Mouse (Mus musculus) liver, embryonic 14.5 days (tissue): Measurements from ENCODE around the gene Ddx43. TPM values are rescaled to one million over a fixed set of nuclear protein-coding genes. Genes with fewer than 3 reads are reported as not detected.

Source experiments
- ATAC-seq: fragments of 200-750 bp; cut with Nextera tagmentation; 2 replicates; pipeline ENCODE4 v1.8.0; 2017; ENCODE audit warnings: moderate number of reproducible peaks, mild to moderate bottlenecking, moderate library complexity; ENCODE audit not compliant: insufficient read depth
- DNase-seq, 3 experiments: peaks; one replicate each; pipeline ENCODE4 v3.0.0-alpha.2; 2012 to 2013; ENCODE audit warnings: low read depth in 3 of 3, low spot score in 3 of 3
- H3K27ac ChIP-seq: fragments of 300-500 bp; sonication (generic); 2 replicates; pipeline ENCODE4 v1.5.1; 2014; ENCODE audit warnings: moderate library complexity, mild to moderate bottlenecking, control low read depth, inconsistent platforms
- H3K27me3 ChIP-seq: fragments of 300-500 bp; sonication (generic); 2 replicates; pipeline ENCODE4 v1.6.1; 2014; ENCODE audit warnings: mild to moderate bottlenecking, low read length, moderate library complexity; ENCODE audit not compliant: control insufficient read depth, insufficient read depth
- H3K36me3 ChIP-seq: fragments of 300-500 bp; sonication (generic); replicated peaks from 2 replicates; pipeline ENCODE4 v1.6.1; 2014; ENCODE audit warnings: low read depth; ENCODE audit not compliant: control insufficient read depth, insufficient read depth
- H3K4me1 ChIP-seq, 2 experiments: fragments of 200-500 bp in 1 of 2; fragments of 300-500 bp in 1 of 2; sonication (generic) in 1 of 2; replicated peaks; 2 replicates each; pipeline ENCODE4 v1.6.1; 2012 to 2014; ENCODE audit warnings: antibody characterized with exemption in 1 of 2, inconsistent platforms in 1 of 2, low read length in 1 of 2; ENCODE audit not compliant: control insufficient read depth in 2 of 2, insufficient read depth in 2 of 2
- H3K4me2 ChIP-seq: fragments of 300-500 bp; sonication (generic); 2 replicates; pipeline ENCODE4 v1.6.1; 2014; ENCODE audit warnings: low read depth, mild to moderate bottlenecking, control low read depth, moderate library complexity
- H3K4me3 ChIP-seq, 2 experiments: fragments of 200-500 bp in 1 of 2; fragments of 300-500 bp in 1 of 2; sonication (generic) in 1 of 2; 2 replicates each; pipeline ENCODE4 v1.5.1; 2012 to 2014; ENCODE audit warnings: low read depth in 2 of 2, low read length in 2 of 2, mild to moderate bottlenecking in 2 of 2, control low read depth in 1 of 2, inconsistent platforms in 1 of 2, moderate library complexity in 1 of 2; ENCODE audit not compliant: insufficient read depth in 1 of 2
- H3K9ac ChIP-seq: fragments of 300-500 bp; sonication (generic); replicated peaks from 2 replicates; pipeline ENCODE4 v1.6.1; 2014; ENCODE audit warnings: mild to moderate bottlenecking, control low read depth, moderate library complexity
- H3K9me3 ChIP-seq: fragments of 300-500 bp; sonication (generic); 2 replicates; pipeline ENCODE4 v1.6.1; 2016; ENCODE audit warnings: low read length, mixed read lengths; ENCODE audit not compliant: control insufficient read depth
- CTCF ChIP-seq: IDR thresholded peaks from 2 replicates; pipeline ENCODE4 v1.5.1; 2016; ENCODE audit warnings: antibody characterized with exemption, low read depth, control low read depth
- EP300 ChIP-seq: IDR thresholded peaks from 2 replicates; pipeline ENCODE4 v1.6.1; 2016; ENCODE audit warnings: antibody characterized with exemption, low read depth
- WGBS: fragments of 180-500 bp; shearing (Covaris S2); extraction: QIAGEN DNeasy Blood & Tissue Kit; methylation state at CpG from one replicate; pipeline ENCODE4 v1.1.7; 2014; ENCODE audit not compliant: insufficient replicate concordance; 5-methylcytosine and 5-hydroxymethylcytosine counted together
- polyA plus RNA-seq, 2 experiments: library from polyadenylated mRNA; depleted of rRNA in 1 of 2; stranded (reverse) in 1 of 2; unstranded in 1 of 2; fragments of >200 nt; fragmentation: Nextera tagmentation in 1 of 2; extraction: Ambion mirVana in 1 of 2; gene quantifications; 2 replicates each; pipeline versions ENCODE4 v1.2.1 to v1.2.3; 2012 to 2014

The Ddx43 gene
- polyA plus RNA-seq, 2 experiments, result 0.02 TPM; not detected in 1

- ATAC-seq (no peak), DNase-seq (no peak)
- Histone ChIP-seq H3K4me1 (no peaks in the 10 kb centered on the region), H3K9me3 (no peaks in the 10 kb centered on the region), H3K4me2 (no peak overlapping the region), H3K27me3 (peaks cover 43% of the 10 kb centered on the region), H3K36me3 (no peaks in the 10 kb centered on the region), H3K27ac (no peak overlapping the region), H3K4me3 (no peak overlapping the region), H3K9ac (no peak overlapping the region)
- no peak for TF ChIP-seq CTCF
- no peak for TF ChIP-seq EP300
- WGBS, result 33% methylated on average over 11 of the region's 11 CpGs
These were observed 340 bp upstream of the Ddx43 start for GRCm38 (mm10) chr9:78395244-78395629.

- DNase-seq (no peak), ATAC-seq (no peak)
- Histone ChIP-seq H3K4me1 (no peaks in the 10 kb centered on the region), H3K4me3 (no peak overlapping the region), H3K27me3 (peaks cover 43% of the 10 kb centered on the region), H3K9ac (no peak overlapping the region), H3K27ac (no peak overlapping the region), H3K9me3 (no peaks in the 10 kb centered on the region), H3K36me3 (no peaks in the 10 kb centered on the region), H3K4me2 (no peak overlapping the region)
- TF ChIP-seq CTCF, result no peak
- no peak for TF ChIP-seq EP300
- 35% methylated on average over 9 of the region's 9 CpGs for WGBS
These were observed 940 bp downstream of the Ddx43 start for GRCm38 (mm10) chr9:78396517-78396916.

- peaks cover 22% of the 10 kb centered on the region for H3K27me3 ChIP-seq
- no peak overlapping the region for H3K4me2 ChIP-seq
- no peak overlapping the region for H3K4me3 ChIP-seq
- H3K27ac ChIP-seq, result no peak overlapping the region
- H3K9ac ChIP-seq, result no peak overlapping the region
- no peaks in the 10 kb centered on the region for H3K4me1 ChIP-seq
- WGBS, result 55% methylated on average over 5 of the region's 5 CpGs
- TF ChIP-seq CTCF (no peak), EP300 (no peak)
- no peak for ATAC-seq
- H3K9me3 ChIP-seq, result no peaks in the 10 kb centered on the region
- no peak for DNase-seq
- no peaks in the 10 kb centered on the region for H3K36me3 ChIP-seq
These were observed 5.0 kb downstream of the Ddx43 start for GRCm38 (mm10) chr9:78400570-78400969.

- peaks cover 11% of the 10 kb centered on the region for H3K27me3 ChIP-seq
- ATAC-seq (no peak), DNase-seq (no peak)
- no peak overlapping the region for H3K4me2 ChIP-seq
- H3K36me3 ChIP-seq, result no peaks in the 10 kb centered on the region
- 77% methylated on average over 7 of the region's 7 CpGs for WGBS
- no peaks in the 10 kb centered on the region for H3K4me1 ChIP-seq
- no peak for TF ChIP-seq EP300
- no peak for TF ChIP-seq CTCF
- H3K9ac ChIP-seq, result no peak overlapping the region
- no peak overlapping the region for H3K27ac ChIP-seq
- no peaks in the 10 kb centered on the region for H3K9me3 ChIP-seq
- no peak overlapping the region for H3K4me3 ChIP-seq
These were observed 6.0 kb downstream of the Ddx43 start for GRCm38 (mm10) chr9:78401596-78401995.

GRCm38 (mm10) chr9:78427362-78427781, 31.8 kb downstream of the Ddx43 start:
- H3K27ac ChIP-seq, result no peak overlapping the region
- no peaks in the 10 kb centered on the region for H3K36me3 ChIP-seq
- no peaks in the 10 kb centered on the region for H3K27me3 ChIP-seq
- peak overlapping the region; percentile 63 for H3K4me2 ChIP-seq
- TF ChIP-seq CTCF (no peak), EP300 (no peak)
- no peaks in the 10 kb centered on the region for H3K9me3 ChIP-seq
- peak; percentile 64; the same call in 1 of the 2 replicates for ATAC-seq
- no peak for DNase-seq
- no peak overlapping the region for H3K9ac ChIP-seq
- H3K4me1 ChIP-seq, result peaks cover 0 to 6% of the 10 kb centered on the region in 2 experiments; a peak in 2 of 4 replicates
- 12% methylated on average over 24 of the region's 27 CpGs for WGBS
- peak overlapping the region; percentile 22 to 23 for H3K4me3 ChIP-seq
